ENCODE assay signal across 24 mouse cellular contexts in the genomic region with DNA sequence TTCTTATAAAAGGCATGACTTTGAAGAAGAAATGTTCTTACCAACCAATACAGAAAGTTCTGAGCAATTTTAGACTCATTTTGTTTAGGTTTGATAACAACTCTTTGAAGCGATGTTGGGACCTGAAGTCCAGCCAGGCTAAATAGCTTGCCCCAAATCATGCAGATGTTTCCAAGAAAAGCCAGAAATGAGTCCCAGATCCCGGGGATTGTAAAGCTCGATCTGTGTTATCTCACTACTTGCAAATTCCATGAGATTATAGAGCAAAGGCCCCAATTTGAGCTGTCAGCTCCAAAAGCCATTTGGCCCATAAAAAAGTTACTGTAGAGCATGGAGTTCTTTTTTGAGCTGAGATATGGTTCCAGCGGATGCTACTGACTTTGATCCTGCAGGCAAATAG.
"Had no signal": no experiment of that assay in that cellular context is flagged by ENCODE, and none has a peak within 500 bp of the region (broad histone marks: within the 10 kb centered on the region; RNA-seq: fewer than 3 reads in every experiment).

No protein-coding gene starts in this region.

- H3K4me3 ChIP-seq: hindbrain, embryonic 13.5 days; hindbrain, embryonic 15.5 days; layer of hippocampus, adult 2 months; left cerebral cortex, adult 2 months; limb, embryonic 12.5 days; limb, embryonic 15.5 days; liver, embryonic 13.5 days; liver, embryonic 15.5 days had no signal

- DNase-seq: forebrain, postnatal 0 days; gastrocnemius, postnatal 14 days; gastrocnemius, postnatal 36 days; heart, postnatal 10 days; heart, postnatal 36 days; kidney, adult 11 months; kidney, adult 2 months; kidney, adult 9 months; kidney, postnatal 10 days; kidney, postnatal 25 days; kidney, postnatal 4 days; liver, embryonic 13.5 days; lung, adult 18-20 months had no signal

- H3K9ac ChIP-seq: forebrain, postnatal 0 days; hindbrain, embryonic 13.5 days; hindbrain, embryonic 15.5 days; limb, embryonic 12.5 days; limb, embryonic 15.5 days; liver, embryonic 13.5 days; liver, embryonic 15.5 days had no signal

- H3K36me3 ChIP-seq: hindbrain, embryonic 13.5 days; hindbrain, embryonic 15.5 days; limb, embryonic 12.5 days; limb, embryonic 15.5 days; liver, embryonic 13.5 days; liver, embryonic 15.5 days had no signal

- H3K4me2 ChIP-seq: heart, embryonic 11.5 days; hindbrain, embryonic 13.5 days; hindbrain, embryonic 15.5 days; limb, embryonic 12.5 days; limb, embryonic 15.5 days; liver, embryonic 11.5 days; liver, embryonic 13.5 days; liver, embryonic 15.5 days had no signal

- ATAC-seq: forebrain, postnatal 0 days; hindbrain, postnatal 0 days; intestine, embryonic 16.5 days had no signal

- H3K27ac ChIP-seq: hindbrain, embryonic 13.5 days; hindbrain, embryonic 15.5 days; hindbrain, postnatal 0 days; layer of hippocampus, adult 2 months; left cerebral cortex, adult 2 months; limb, embryonic 12.5 days; limb, embryonic 15.5 days; liver, embryonic 13.5 days; liver, embryonic 15.5 days had no signal

- H3K4me1 ChIP-seq: hindbrain, embryonic 13.5 days; hindbrain, embryonic 15.5 days; limb, embryonic 12.5 days; limb, embryonic 15.5 days; liver, embryonic 13.5 days; liver, embryonic 15.5 days had no signal

- H3K9me3 ChIP-seq: hindbrain, embryonic 13.5 days; hindbrain, embryonic 15.5 days; limb, embryonic 12.5 days; limb, embryonic 15.5 days; liver, embryonic 13.5 days; liver, embryonic 15.5 days had no signal

- H3K27me3 ChIP-seq: hindbrain, embryonic 13.5 days; hindbrain, embryonic 15.5 days; limb, embryonic 12.5 days; limb, embryonic 15.5 days; liver, embryonic 13.5 days; liver, embryonic 15.5 days had no signal
